Mouse (Mus musculus) midbrain, postnatal 0 days (tissue): ENCODE data around the gene Pet100. TPM values are rescaled to one million over a fixed set of nuclear protein-coding genes. Genes with fewer than 3 reads are reported as not detected.

Experiments used
- ATAC-seq: fragments of 200-750 bp; cut with Nextera tagmentation; 2 replicates; pipeline ENCODE4 v1.8.0; 2017; ENCODE audit warnings: moderate number of reproducible peaks, mild to moderate bottlenecking, moderate TSS enrichment, moderate library complexity; ENCODE audit not compliant: low FRiP score
- DNase-seq: peaks from one replicate; pipeline ENCODE4 v3.0.0-alpha.2; 2015; ENCODE audit warnings: low spot score
- H3K27ac ChIP-seq: fragments of 300-500 bp; sonication (generic); 2 replicates; pipeline ENCODE4 v1.5.1; 2014; ENCODE audit warnings: low read depth, mild to moderate bottlenecking, low read length, mixed read lengths
- H3K27me3 ChIP-seq: fragments of 300-500 bp; sonication (generic); 2 replicates; pipeline ENCODE4 v1.6.1; 2014; ENCODE audit warnings: low read length, control low read depth, mixed read lengths; ENCODE audit not compliant: insufficient read depth
- H3K36me3 ChIP-seq: fragments of 300-500 bp; sonication (generic); 2 replicates; pipeline ENCODE4 v1.6.1; 2014; ENCODE audit warnings: low read length, control low read depth, mixed read lengths; ENCODE audit not compliant: insufficient read depth
- H3K4me1 ChIP-seq: fragments of 300-500 bp; sonication (generic); 2 replicates; pipeline ENCODE4 v1.6.1; 2014; ENCODE audit warnings: mild to moderate bottlenecking, control low read depth, antibody characterized with exemption, low read length, mixed read lengths; ENCODE audit not compliant: insufficient read depth
- H3K4me2 ChIP-seq: fragments of 300-500 bp; sonication (generic); 2 replicates; pipeline ENCODE4 v1.6.1; 2014; ENCODE audit warnings: low read depth, mild to moderate bottlenecking, low read length, mixed read lengths; ENCODE audit not compliant: poor library complexity, severe bottlenecking
- H3K4me3 ChIP-seq: fragments of 300-500 bp; sonication (generic); 2 replicates; pipeline ENCODE4 v1.5.1; 2014; ENCODE audit warnings: low read depth, mild to moderate bottlenecking, low read length, moderate library complexity
- H3K9ac ChIP-seq: fragments of 300-500 bp; sonication (generic); replicated peaks from 2 replicates; pipeline ENCODE4 v1.6.1; 2014; ENCODE audit warnings: mild to moderate bottlenecking, low read length, moderate library complexity, mixed read lengths; ENCODE audit not compliant: poor library complexity, severe bottlenecking
- H3K9me3 ChIP-seq: fragments of 300-500 bp; sonication (generic); 2 replicates; pipeline ENCODE4 v1.6.1; 2016; ENCODE audit warnings: low read length, control low read depth
- CTCF ChIP-seq: IDR thresholded peaks from 2 replicates; pipeline ENCODE4 v1.5.1; 2016; ENCODE audit warnings: antibody characterized with exemption, mild to moderate bottlenecking
- WGBS: fragments of 180-500 bp; shearing (Covaris S2); extraction: QIAGEN DNeasy Blood & Tissue Kit; methylation state at CpG from one replicate; pipeline ENCODE4 v1.1.7; 2014; 5-methylcytosine and 5-hydroxymethylcytosine counted together
- polyA plus RNA-seq: library from polyadenylated mRNA; unstranded; fragments of >200 nt; fragmentation: Nextera tagmentation; extraction: Ambion mirVana; gene quantifications from 2 replicates; pipeline ENCODE4 v1.2.1, GENCODE M21; 2015
- total RNA-seq: library from RNA; depleted of rRNA; stranded (reverse); fragments of >200 nt; gene quantifications from 2 replicates; pipeline ENCODE4 v1.2.3, GENCODE M21; 2014

Gene Pet100
- total and polyA plus RNA-seq, 2 experiments from 2014 or later = 7.7 to 70.9 TPM

GRCm38 (mm10) chr8:3630647-3631477 is 9.5 kb downstream of the Pet100 start, which contains the start of gene Stxbp2:
TSS of gene Stxbp2 (plus strand) at chr8:3630955.
- Histone ChIP-seq H3K9me3 (no peaks in the 10 kb centered on the region), H3K27me3 (peaks cover 9% of the 10 kb centered on the region; the same call in 1 of the 2 replicates), H3K27ac (no peak within 1 kb of the TSS), H3K9ac (peak within 1 kb of the TSS; percentile 51), H3K4me1 (peaks cover 4% of the 10 kb centered on the region; the same call in 1 of the 2 replicates), H3K4me3 (peak within 1 kb of the TSS; percentile 44), H3K36me3 (no peaks in the 10 kb centered on the region), H3K4me2 (peak within 1 kb of the TSS; percentile 60)
- TF ChIP-seq CTCF = no peak; the same call in 1 of the 2 replicates
- 6% methylated on average over 47 of the region's 47 CpGs for WGBS
- ATAC-seq (peak; percentile 74), DNase-seq (peak; percentile 43)

- peak overlapping the region; percentile 60 for H3K4me2 ChIP-seq
- H3K27ac ChIP-seq = no peak overlapping the region
- ATAC-seq = 0 out of 2 replicates have a peak, but pooled peaks have one; percentile 5
- 0 out of 2 replicates have a peak, but pooled peaks cover 5% of the 10 kb centered on the region for H3K36me3 ChIP-seq
- peak overlapping the region; percentile 51 for H3K9ac ChIP-seq
- H3K9me3 ChIP-seq = no peaks in the 10 kb centered on the region
- peaks cover 4% of the 10 kb centered on the region; the same call in 1 of the 2 replicates for H3K4me1 ChIP-seq
- DNase-seq = no peak
- TF ChIP-seq CTCF = no peak
- peak overlapping the region; percentile 44 for H3K4me3 ChIP-seq
- WGBS = 23% methylated on average over 8 of the region's 8 CpGs
- peaks cover 9% of the 10 kb centered on the region; the same call in 1 of the 2 replicates for H3K27me3 ChIP-seq
Measured at GRCm38 (mm10) chr8:3631478-3631875, 10.1 kb downstream of the Pet100 start.

- TF ChIP-seq CTCF = no peak
- ATAC-seq (no peak), DNase-seq (peak; percentile 10)
- no peaks in the 10 kb centered on the region for H3K4me1 ChIP-seq
- H3K27me3 ChIP-seq = no peaks in the 10 kb centered on the region
- H3K4me3 ChIP-seq = no peak overlapping the region
- no peak overlapping the region for H3K27ac ChIP-seq
- H3K36me3 ChIP-seq = no peaks in the 10 kb centered on the region
- H3K9me3 ChIP-seq = no peaks in the 10 kb centered on the region
- H3K9ac ChIP-seq = no peak overlapping the region
- WGBS = 18% methylated on average over 5 of the region's 5 CpGs
- H3K4me2 ChIP-seq = no peak overlapping the region
Measured at GRCm38 (mm10) chr8:3645804-3646203, 24.5 kb downstream of the Pet100 start.

GRCm38 (mm10) chr8:3646824-3647531 is 25.6 kb downstream of the Pet100 start:
- Histone ChIP-seq H3K4me1 (no peaks in the 10 kb centered on the region), H3K27ac (no peak overlapping the region), H3K4me3 (no peak overlapping the region), H3K9me3 (no peaks in the 10 kb centered on the region), H3K9ac (no peak overlapping the region), H3K27me3 (no peaks in the 10 kb centered on the region), H3K36me3 (no peaks in the 10 kb centered on the region), H3K4me2 (no peak overlapping the region)
- 87% methylated on average over 6 of the region's 6 CpGs for WGBS
- no peak for DNase-seq
- ATAC-seq = no peak
- TF ChIP-seq CTCF = no peak

GRCm38 (mm10) chr8:3647561-3647960 is 26.2 kb downstream of the Pet100 start:
- no peaks in the 10 kb centered on the region for H3K4me1 ChIP-seq
- no peak overlapping the region for H3K4me2 ChIP-seq
- H3K36me3 ChIP-seq = no peaks in the 10 kb centered on the region
- no peaks in the 10 kb centered on the region for H3K27me3 ChIP-seq
- no peak overlapping the region for H3K9ac ChIP-seq
- WGBS = 82% methylated on average over 4 of the region's 4 CpGs
- no peak overlapping the region for H3K27ac ChIP-seq
- TF ChIP-seq CTCF = no peak
- no peak overlapping the region for H3K4me3 ChIP-seq
- H3K9me3 ChIP-seq = no peaks in the 10 kb centered on the region
- ATAC-seq (no peak), DNase-seq (no peak)
